Mouse (Mus musculus): ENCODE results near the gene Kcnh8. TPM values are rescaled to one million over a fixed set of nuclear protein-coding genes. Genes with fewer than 3 reads are reported as not detected.

Kcnh8 gene
- polyA plus RNA-seq, 1 experiment from 2014 or later, result 5.5 TPM

- H3K9me3 ChIP-seq, result 0 out of 2 replicates have a peak, but pooled peaks cover 3% of the 10 kb centered on the region
- no peak overlapping the region for H3K27ac ChIP-seq
- no peaks in the 10 kb centered on the region for H3K4me1 ChIP-seq (replicated peaks)
- no peak overlapping the region for H3K4me2 ChIP-seq (replicated peaks)
- no peaks in the 10 kb centered on the region for H3K27me3 ChIP-seq
- ATAC-seq, result no peak
- H3K36me3 ChIP-seq, result no peaks in the 10 kb centered on the region
- H3K4me3 ChIP-seq (replicated peaks), result no peak overlapping the region
- no peak overlapping the region for H3K9ac ChIP-seq (replicated peaks)
These were observed 46.7 kb downstream of the Kcnh8 start for GRCm38 (mm10) chr17:52649186-52649585.

GRCm38 (mm10) chr17:52691988-52692387, 89.5 kb downstream of the Kcnh8 start:
- Histone ChIP-seq H3K27ac (no peak overlapping the region), H3K9me3 (no peaks in the 10 kb centered on the region), H3K27me3 (no peaks in the 10 kb centered on the region), H3K4me1 (replicated peaks) (no peaks in the 10 kb centered on the region), H3K36me3 (no peaks in the 10 kb centered on the region), H3K4me3 (replicated peaks) (no peak overlapping the region), H3K4me2 (replicated peaks) (no peak overlapping the region), H3K9ac (replicated peaks) (no peak overlapping the region)
- ATAC-seq, result no peak

- H3K4me3 ChIP-seq (replicated peaks), result no peak overlapping the region
- no peaks in the 10 kb centered on the region for H3K9me3 ChIP-seq
- 64% methylated on average over 3 of the region's 3 CpGs for WGBS
- ATAC-seq, result no peak
- H3K4me1 ChIP-seq (replicated peaks), result no peaks in the 10 kb centered on the region
- H3K9ac ChIP-seq (replicated peaks), result no peak overlapping the region
- no peaks in the 10 kb centered on the region for H3K27me3 ChIP-seq
- no peak overlapping the region for H3K4me2 ChIP-seq (replicated peaks)
- no peaks in the 10 kb centered on the region for H3K36me3 ChIP-seq
- no peak overlapping the region for H3K27ac ChIP-seq
These were observed 99.4 kb downstream of the Kcnh8 start for GRCm38 (mm10) chr17:52701944-52702343.

DNA sequence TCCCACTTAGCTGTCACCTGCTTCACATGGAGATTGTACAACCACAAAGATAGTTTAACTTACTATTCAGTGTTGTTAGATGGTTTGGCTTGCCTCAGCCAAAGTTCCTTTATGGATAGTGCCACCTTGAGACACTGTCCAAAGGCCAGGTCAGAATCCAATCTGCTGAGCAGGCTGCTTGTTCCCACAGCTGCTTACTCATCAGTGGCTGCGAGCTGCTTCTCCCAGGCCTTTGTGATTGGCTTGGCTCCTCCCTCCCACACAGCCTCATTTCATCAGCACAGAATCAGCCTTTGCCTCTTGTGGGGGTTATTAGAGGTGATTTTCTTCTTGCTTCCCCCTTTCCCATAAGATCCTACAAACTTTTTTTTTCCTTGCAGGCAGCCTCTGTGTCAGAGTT, 109.8 kb downstream of the Kcnh8 start:
- no peak overlapping the region for H3K4me2 ChIP-seq (replicated peaks)
- H3K27ac ChIP-seq, result no peak overlapping the region
- no peak overlapping the region for H3K4me3 ChIP-seq (replicated peaks)
- H3K9ac ChIP-seq (replicated peaks), result no peak overlapping the region
- H3K4me1 ChIP-seq (replicated peaks), result no peaks in the 10 kb centered on the region
- H3K27me3 ChIP-seq, result no peaks in the 10 kb centered on the region
- no peaks in the 10 kb centered on the region for H3K9me3 ChIP-seq
- WGBS, result 17% methylated on average over 1 of the region's 1 CpGs
- H3K36me3 ChIP-seq, result no peaks in the 10 kb centered on the region
- ATAC-seq, result no peak

GRCm38 (mm10) chr17:52722214-52722613, 119.7 kb downstream of the Kcnh8 start:
- 80% methylated on average over 3 of the region's 3 CpGs for WGBS
- Histone ChIP-seq H3K4me2 (replicated peaks) (no peak overlapping the region), H3K9me3 (no peaks in the 10 kb centered on the region), H3K9ac (replicated peaks) (no peak overlapping the region), H3K27ac (no peak overlapping the region), H3K36me3 (no peaks in the 10 kb centered on the region), H3K4me3 (replicated peaks) (no peak overlapping the region), H3K27me3 (no peaks in the 10 kb centered on the region), H3K4me1 (replicated peaks) (no peaks in the 10 kb centered on the region)
- peak; percentile 77; the same call in 1 of the 2 replicates for ATAC-seq

DNA sequence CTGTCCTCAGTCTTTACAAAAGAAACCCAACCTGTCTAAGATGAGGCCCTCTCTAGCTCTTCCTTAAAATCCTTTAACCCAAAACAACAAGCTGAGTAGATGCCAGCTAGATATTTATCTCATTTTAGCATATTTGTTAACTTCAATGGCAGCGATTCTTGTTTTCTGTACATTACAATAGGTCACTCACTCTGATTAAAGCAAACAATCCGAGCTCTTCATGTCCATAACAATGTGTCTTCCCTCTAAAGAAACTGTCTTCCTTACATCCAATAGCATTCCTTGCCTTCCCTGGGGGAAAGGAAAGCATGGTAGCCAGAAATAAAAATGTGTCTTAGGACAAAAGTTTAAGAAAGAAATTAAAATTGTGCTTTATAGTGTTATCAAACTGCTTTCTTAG, 126.3 kb downstream of the Kcnh8 start:
- H3K36me3 ChIP-seq, result no peaks in the 10 kb centered on the region
- no peak overlapping the region for H3K4me2 ChIP-seq (replicated peaks)
- no peak overlapping the region for H3K4me3 ChIP-seq (replicated peaks)
- no peak overlapping the region for H3K9ac ChIP-seq (replicated peaks)
- no peaks in the 10 kb centered on the region for H3K9me3 ChIP-seq
- no peaks in the 10 kb centered on the region for H3K4me1 ChIP-seq (replicated peaks)
- 75% methylated on average over 2 of the region's 2 CpGs for WGBS
- H3K27me3 ChIP-seq, result no peaks in the 10 kb centered on the region
- H3K27ac ChIP-seq, result no peak overlapping the region
- ATAC-seq, result no peak

GRCm38 (mm10) chr17:52738436-52738835, 135.9 kb downstream of the Kcnh8 start:
- Histone ChIP-seq H3K27ac (no peak overlapping the region), H3K4me2 (replicated peaks) (no peak overlapping the region), H3K27me3 (no peaks in the 10 kb centered on the region), H3K9ac (replicated peaks) (no peak overlapping the region), H3K36me3 (no peaks in the 10 kb centered on the region), H3K9me3 (0 out of 2 replicates have a peak, but pooled peaks cover 5% of the 10 kb centered on the region), H3K4me3 (replicated peaks) (no peak overlapping the region), H3K4me1 (replicated peaks) (no peaks in the 10 kb centered on the region)
- ATAC-seq, result no peak

DNA sequence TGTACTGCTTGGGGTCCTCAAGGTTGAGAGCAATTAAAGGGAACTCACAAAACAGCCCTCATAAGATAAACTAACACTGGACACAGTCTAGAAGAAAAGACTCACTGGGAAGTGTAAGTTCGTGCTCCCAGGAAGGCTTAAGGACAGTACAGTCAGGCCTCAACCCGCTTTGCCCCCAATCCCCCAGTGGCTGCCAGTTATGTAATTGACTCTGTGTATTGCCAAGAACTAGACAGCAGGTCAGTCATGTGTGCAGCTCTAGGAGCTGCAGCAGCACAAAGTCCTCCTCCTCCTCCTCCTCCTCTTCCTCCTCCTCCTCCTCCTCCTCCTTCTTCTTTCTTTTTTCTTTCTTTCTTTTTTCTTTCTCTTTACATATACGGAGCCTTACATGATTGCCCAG, 185.6 kb downstream of the Kcnh8 start:
- Histone ChIP-seq H3K4me2 (replicated peaks) (no peak overlapping the region), H3K9ac (replicated peaks) (no peak overlapping the region), H3K9me3 (no peaks in the 10 kb centered on the region), H3K27me3 (no peaks in the 10 kb centered on the region), H3K36me3 (no peaks in the 10 kb centered on the region), H3K4me3 (replicated peaks) (no peak overlapping the region), H3K27ac (no peak overlapping the region), H3K4me1 (replicated peaks) (no peaks in the 10 kb centered on the region)
- ATAC-seq, result no peak
- 63% methylated on average over 3 of the region's 3 CpGs for WGBS

DNA sequence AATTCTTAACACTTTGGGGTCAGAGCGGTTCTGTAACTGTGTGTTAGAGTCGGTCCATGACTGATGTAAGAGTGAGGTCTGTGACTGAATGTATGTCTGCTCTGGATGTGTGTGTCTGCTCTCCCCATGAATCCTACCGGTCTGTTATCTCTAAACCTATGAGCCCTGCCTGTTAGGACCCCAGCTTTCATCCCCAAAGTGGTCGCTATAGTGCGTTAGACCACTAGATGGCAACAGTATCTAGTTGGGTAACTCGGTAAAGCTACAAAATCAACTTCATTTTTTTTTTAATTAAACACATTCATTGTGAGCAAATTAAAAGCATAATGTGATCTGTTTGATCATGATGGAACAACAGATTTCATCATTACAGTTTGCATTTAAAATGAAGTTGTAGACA, 202.0 kb downstream of the Kcnh8 start:
- no peak for ATAC-seq
- 65% methylated on average over 6 of the region's 6 CpGs for WGBS
- no peaks in the 10 kb centered on the region for H3K9me3 ChIP-seq
- H3K4me1 ChIP-seq (replicated peaks), result no peaks in the 10 kb centered on the region
- no peak overlapping the region for H3K9ac ChIP-seq (replicated peaks)
- no peak overlapping the region for H3K27ac ChIP-seq
- no peak overlapping the region for H3K4me2 ChIP-seq (replicated peaks)
- H3K27me3 ChIP-seq, result no peaks in the 10 kb centered on the region
- no peaks in the 10 kb centered on the region for H3K36me3 ChIP-seq
- no peak overlapping the region for H3K4me3 ChIP-seq (replicated peaks)

DNA sequence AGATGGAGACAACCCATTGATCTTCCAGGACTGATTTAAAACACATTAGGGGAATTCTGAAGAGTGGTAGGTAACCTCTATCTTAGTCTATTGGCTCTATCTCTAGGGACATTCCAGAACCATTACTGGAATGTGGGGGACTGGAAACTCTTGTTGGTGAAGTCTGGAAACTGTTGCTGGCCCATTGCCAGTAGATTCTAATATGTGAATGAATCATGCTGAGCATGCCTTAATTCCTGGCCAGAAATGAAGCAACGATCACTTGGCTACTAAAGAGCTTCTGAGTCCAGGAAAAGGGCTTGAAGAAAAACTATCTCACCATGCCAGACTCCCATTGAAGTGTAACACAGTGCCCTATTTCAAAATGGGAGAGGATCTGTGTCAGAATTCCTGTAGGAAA, 208.3 kb downstream of the Kcnh8 start:
- H3K27me3 ChIP-seq, result no peaks in the 10 kb centered on the region
- H3K27ac ChIP-seq, result no peak overlapping the region
- no peaks in the 10 kb centered on the region for H3K4me1 ChIP-seq (replicated peaks)
- no peaks in the 10 kb centered on the region for H3K9me3 ChIP-seq
- ATAC-seq, result no peak
- no peaks in the 10 kb centered on the region for H3K36me3 ChIP-seq
- no peak overlapping the region for H3K4me3 ChIP-seq (replicated peaks)
- no peak overlapping the region for H3K4me2 ChIP-seq (replicated peaks)
- WGBS, result 66% methylated on average over 1 of the region's 1 CpGs
- no peak overlapping the region for H3K9ac ChIP-seq (replicated peaks)

DNA sequence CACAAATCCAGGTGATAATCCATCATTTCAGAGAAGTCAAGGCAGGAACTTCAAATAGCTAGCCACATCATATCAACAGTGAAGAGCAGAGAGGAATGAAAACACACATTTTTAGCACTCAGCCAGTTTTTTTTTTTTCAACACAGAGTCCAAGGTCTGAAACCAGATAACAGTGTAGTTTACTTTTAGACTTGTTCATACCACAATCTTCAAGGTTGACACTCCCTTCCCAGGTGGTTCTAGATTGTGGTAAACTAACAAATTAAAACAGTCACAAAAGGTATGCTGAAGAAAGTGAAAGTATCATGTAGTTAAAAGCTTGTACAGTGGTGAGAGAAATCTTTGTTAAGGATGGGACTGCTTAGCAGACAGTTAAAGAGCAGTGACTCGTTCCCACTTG, 216.5 kb downstream of the Kcnh8 start:
- 80% methylated on average over 1 of the region's 1 CpGs for WGBS
- Histone ChIP-seq H3K27ac (no peak overlapping the region), H3K4me1 (replicated peaks) (no peaks in the 10 kb centered on the region)

DNA sequence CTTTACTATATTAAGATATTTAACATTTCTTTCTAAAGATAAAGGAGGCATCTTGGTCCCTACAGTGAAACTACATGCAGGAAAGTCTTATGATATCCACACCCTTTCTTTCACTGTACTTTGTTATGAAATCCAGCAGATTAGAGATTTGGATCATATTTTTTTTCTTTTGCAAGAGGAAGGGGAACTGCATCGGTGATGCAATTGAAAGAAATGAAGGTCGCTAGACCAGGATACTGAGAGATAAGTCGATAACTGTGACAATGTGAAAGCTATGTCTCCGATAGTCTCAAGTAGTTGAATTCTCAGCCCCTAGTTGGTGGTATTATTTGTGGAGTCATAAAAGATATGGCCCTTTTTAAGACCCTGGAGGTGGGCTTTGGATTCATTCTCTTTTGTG, 227.2 kb downstream of the Kcnh8 start:
- Histone ChIP-seq H3K9me3 (no peaks in the 10 kb centered on the region), H3K4me2 (replicated peaks) (no peak overlapping the region), H3K4me3 (replicated peaks) (no peak overlapping the region), H3K27me3 (no peaks in the 10 kb centered on the region), H3K36me3 (no peaks in the 10 kb centered on the region), H3K4me1 (replicated peaks) (no peaks in the 10 kb centered on the region), H3K27ac (no peak overlapping the region), H3K9ac (replicated peaks) (no peak overlapping the region)
- 94% methylated on average over 4 of the region's 4 CpGs for WGBS
- ATAC-seq, result no peak

More for the DNA sequence above, 216.5 kb downstream of the Kcnh8 start:
- H3K9me3 ChIP-seq, result no peaks in the 10 kb centered on the region
- H3K36me3 ChIP-seq, result no peaks in the 10 kb centered on the region
- no peak overlapping the region for H3K4me3 ChIP-seq (replicated peaks)
- no peak overlapping the region for H3K4me2 ChIP-seq (replicated peaks)
- no peak overlapping the region for H3K9ac ChIP-seq (replicated peaks)
- no peak for ATAC-seq
- no peaks in the 10 kb centered on the region for H3K27me3 ChIP-seq

GRCm38 (mm10) chr17:52873195-52873594, 270.7 kb downstream of the Kcnh8 start:
- WGBS, result 91% methylated on average over 3 of the region's 3 CpGs
- ATAC-seq, result no peak
- no peak overlapping the region for H3K4me2 ChIP-seq (replicated peaks)
- no peaks in the 10 kb centered on the region for H3K27me3 ChIP-seq
- H3K36me3 ChIP-seq, result no peaks in the 10 kb centered on the region
- no peak overlapping the region for H3K27ac ChIP-seq
- H3K9ac ChIP-seq (replicated peaks), result no peak overlapping the region
- no peaks in the 10 kb centered on the region for H3K9me3 ChIP-seq
- H3K4me3 ChIP-seq (replicated peaks), result no peak overlapping the region
- no peaks in the 10 kb centered on the region for H3K4me1 ChIP-seq (replicated peaks)

Data from midbrain, embryonic 13.5 days (tissue).